ENCODE assay signal across 17 mouse cellular contexts in genomic region chr16:87719071-87719470, GRCm38 (mm10).
"Had no signal": no experiment of that assay in that cellular context is flagged by ENCODE, and none has a peak within 500 bp of the region (broad histone marks: within the 10 kb centered on the region; RNA-seq: fewer than 3 reads in every experiment).

No protein-coding gene starts in this region.

- DNase-seq: cerebellum, adult 8-10 months; cerebellum, adult 9-10 months; cerebellum, adult 9-11 months; cerebellum, postnatal 36 days; embryo, embryonic 11 days; forebrain, postnatal 0 days; gastrocnemius, postnatal 10 days had no signal

- H3K4me3 ChIP-seq: embryonic facial prominence, embryonic 10.5 days; embryonic facial prominence, embryonic 12.5 days; embryonic facial prominence, embryonic 13.5 days; embryonic facial prominence, embryonic 15.5 days; erythroblast, embryonic 14.5 days; forebrain, embryonic 10.5 days; forebrain, embryonic 12.5 days; forebrain, embryonic 13.5 days; forebrain, embryonic 15.5 days; heart, adult 2 months had no signal

- H3K4me1 ChIP-seq: forebrain, embryonic 12.5 days; forebrain, embryonic 13.5 days; forebrain, embryonic 15.5 days had no signal

- H3K9me3 ChIP-seq: embryonic facial prominence, embryonic 10.5 days; embryonic facial prominence, embryonic 12.5 days; embryonic facial prominence, embryonic 13.5 days; embryonic facial prominence, embryonic 15.5 days; forebrain, embryonic 10.5 days; forebrain, embryonic 12.5 days; forebrain, embryonic 13.5 days; forebrain, embryonic 15.5 days had no signal

- H3K27ac ChIP-seq: embryonic facial prominence, embryonic 10.5 days; embryonic facial prominence, embryonic 12.5 days; embryonic facial prominence, embryonic 13.5 days; embryonic facial prominence, embryonic 15.5 days; forebrain, embryonic 10.5 days; forebrain, embryonic 12.5 days; forebrain, embryonic 13.5 days; forebrain, embryonic 15.5 days; heart, adult 2 months had no signal

- H3K27me3 ChIP-seq: embryonic facial prominence, embryonic 12.5 days; embryonic facial prominence, embryonic 13.5 days; embryonic facial prominence, embryonic 15.5 days; forebrain, embryonic 12.5 days; forebrain, embryonic 13.5 days; forebrain, embryonic 15.5 days had no signal
